Mouse (Mus musculus) induced T-regulatory cell, adult 2 months (primary cell): ENCODE data around the gene Idh3g.
A peak's percentile ranks its signal among the peaks of the same experiment; 100 is the strongest.

ENCODE experiments used
- DNase-seq: peaks from one replicate; pipeline ENCODE4 v3.0.0-alpha.2; 2012; ENCODE audit warnings: low read depth

Gene Idh3g

GRCm38 (mm10) chrX:73786364-73787224, at the start of gene Idh3g, which contains the start of gene Ssr4:
TSS of gene Idh3g (minus strand) at chrX:73786897.
TSS of gene Ssr4 (plus strand) at chrX:73787028.
- peak; percentile 97 for DNase-seq

- no peak for DNase-seq
Measured at GRCm38 (mm10) chrX:73835731-73836130, 49.0 kb upstream of the Idh3g start.

DNA sequence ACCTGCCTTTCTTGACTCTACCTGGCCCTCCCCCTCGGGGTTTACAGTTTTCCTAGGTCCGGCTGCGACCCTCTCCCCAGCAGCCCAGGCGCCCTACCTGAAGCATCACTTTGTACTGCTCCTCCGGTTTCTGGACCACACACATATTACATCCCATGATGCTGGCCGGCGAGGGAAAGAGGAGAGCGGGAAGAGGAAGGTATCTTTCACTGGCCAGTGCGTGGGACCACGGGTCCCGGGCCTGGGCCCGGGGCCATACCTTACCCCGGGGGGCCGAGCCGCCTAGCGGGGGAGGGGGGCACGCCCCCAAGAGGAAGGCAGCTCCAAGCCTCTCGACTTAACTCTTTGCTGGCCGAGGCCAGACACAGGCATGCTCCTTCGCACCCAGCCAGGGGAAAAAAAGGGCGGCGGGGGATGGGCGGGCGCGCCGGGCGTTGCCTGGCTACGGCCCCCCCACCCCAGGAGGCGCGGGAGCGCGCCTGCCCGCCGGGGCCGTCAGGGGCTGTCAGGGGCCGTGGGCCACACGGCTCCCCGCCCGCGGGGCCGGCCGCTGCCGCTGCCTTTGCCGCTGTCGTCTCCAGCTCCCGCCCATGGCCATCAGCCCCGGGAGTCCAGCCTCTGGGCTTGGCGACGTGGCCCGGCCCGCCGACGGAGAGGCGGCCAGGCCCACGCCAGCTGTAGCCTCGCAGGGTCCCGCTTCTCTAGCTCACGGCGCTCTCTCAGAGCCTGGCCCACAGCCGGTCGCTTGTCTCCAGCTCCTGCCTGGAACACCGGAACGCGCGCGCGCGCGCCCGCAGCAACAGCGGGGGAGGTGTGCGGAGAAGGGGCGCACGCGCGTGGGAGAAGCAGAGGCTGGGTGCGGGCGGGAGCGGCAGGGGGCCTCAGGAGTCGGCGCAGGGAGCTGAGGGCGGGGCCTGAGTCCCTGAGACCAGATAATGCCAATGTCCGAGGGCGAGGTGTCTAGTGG, 37.8 kb upstream of the Idh3g start, which contains the start of gene Pdzd4:
TSS of gene Pdzd4 (minus strand) at position 785 of the 967 bp plus-strand sequence.
- peak; percentile 31 for DNase-seq

GRCm38 (mm10) chrX:73823747-73824146, 37.0 kb upstream of the Idh3g start:
- DNase-seq, result no peak

DNA sequence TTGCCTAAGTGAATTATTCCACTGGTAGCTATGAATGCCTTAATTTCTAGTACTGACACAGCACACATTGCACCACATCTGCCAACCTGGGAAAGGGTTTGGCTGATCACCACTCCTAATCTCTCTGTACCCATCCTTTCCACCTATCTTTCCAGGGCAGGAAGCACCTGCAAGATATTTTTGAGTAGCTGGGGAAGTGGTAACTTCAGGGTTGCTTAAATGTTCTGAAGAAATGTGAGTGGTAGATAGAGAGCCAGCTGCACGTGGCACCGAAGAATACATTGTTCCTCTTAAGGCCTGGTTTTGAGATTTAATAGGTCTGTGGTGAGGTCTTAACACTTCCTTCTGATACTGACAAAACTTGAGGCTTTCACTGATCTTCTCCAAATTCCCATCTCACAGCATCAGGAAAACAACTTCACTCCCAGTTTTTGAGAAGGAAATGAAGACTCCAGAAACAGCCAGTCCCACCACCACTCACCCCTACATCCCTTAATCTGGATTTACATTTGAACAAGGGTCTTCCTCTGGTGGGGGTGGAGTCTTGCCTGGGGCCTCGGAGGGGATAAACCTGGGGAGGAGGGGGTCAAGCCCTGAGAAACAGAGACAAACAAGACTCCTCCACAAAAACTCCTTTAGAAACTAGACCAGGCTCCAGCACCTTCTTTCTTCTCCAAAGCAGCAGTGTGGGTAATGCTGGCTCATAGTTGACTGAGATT, 30.1 kb upstream of the Idh3g start:
- no peak for DNase-seq

GRCm38 (mm10) chrX:73815072-73815471, 28.4 kb upstream of the Idh3g start:
- DNase-seq, result no peak

DNA sequence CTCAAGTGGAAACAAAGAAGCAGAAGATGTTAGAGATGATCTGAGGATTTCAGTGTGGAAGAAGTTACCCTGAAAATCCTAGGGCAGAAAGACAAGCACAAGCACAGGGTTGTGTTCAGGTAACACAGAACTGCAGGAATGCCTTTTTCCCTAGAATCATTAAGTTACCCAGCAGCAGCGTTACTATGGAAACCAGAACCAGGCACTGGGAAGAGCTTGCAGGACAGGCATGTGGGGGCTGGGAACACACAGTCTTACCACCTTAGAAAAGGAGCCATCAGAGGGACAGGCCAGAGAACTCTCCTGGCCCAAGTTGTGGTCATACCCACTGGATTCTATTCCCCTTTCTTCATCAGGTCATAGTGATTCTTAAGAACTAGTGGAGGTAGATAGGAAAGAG, 19.1 kb upstream of the Idh3g start:
- no peak for DNase-seq

DNA sequence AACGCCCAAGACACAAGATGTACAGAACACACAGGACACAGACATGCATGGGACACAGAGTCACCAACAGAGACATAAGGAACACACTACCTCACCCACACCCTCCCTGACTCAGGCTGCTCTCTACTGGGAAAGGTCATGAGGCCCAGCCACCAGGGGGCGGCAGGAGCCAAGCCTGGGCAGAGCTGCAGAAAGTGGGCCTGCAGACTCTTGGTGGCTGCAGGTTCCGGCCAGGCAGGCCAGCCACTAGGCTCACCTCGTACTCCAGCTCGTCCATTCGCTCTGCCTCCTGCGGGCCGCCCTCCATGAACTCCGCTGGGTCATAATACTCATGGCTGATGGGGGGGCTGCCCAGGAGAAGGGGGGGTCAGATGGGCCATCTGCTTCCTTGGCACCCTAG, 11.8 kb upstream of the Idh3g start:
- peak; percentile 76 for DNase-seq

DNA sequence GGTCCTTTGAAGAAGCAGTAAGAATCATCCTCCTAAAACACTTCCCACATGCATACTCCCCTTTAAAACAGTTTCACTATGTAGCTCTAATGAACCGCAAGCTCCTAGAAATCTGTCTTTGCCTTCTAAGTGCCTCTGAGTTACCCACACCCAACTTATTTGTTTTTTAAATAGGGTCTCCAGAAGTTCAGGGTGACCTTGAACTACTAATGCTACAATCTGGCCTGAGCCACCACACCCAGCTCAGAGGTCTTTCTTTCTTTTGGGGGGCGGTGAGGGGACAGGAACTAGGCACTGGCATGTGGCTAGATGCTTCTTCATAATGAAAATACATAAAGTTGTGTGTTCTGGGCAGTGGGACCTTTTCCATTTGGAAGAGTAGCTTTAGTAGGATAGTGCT, 10.8 kb upstream of the Idh3g start:
- DNase-seq, result no peak

DNA sequence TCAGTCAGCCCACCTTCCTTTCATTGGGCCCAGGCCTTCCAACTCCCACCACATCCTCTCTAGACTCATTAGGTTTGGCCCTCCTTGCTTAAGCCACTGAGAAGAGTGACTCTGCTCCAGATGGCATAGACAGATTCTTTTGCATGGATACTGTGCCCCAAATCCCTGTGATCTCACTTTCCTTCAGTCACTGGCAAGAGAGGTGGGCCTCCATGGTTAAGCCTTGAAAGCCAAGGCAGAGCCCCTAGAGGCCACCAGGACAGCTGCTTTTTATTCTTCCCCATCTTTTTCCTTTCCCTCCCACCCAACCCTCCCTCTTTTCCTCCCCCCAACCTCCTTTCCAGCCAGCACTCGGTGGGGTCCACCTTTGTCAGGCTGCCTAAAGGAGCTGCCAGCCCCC, 6.8 kb upstream of the Idh3g start:
- no peak for DNase-seq

DNA sequence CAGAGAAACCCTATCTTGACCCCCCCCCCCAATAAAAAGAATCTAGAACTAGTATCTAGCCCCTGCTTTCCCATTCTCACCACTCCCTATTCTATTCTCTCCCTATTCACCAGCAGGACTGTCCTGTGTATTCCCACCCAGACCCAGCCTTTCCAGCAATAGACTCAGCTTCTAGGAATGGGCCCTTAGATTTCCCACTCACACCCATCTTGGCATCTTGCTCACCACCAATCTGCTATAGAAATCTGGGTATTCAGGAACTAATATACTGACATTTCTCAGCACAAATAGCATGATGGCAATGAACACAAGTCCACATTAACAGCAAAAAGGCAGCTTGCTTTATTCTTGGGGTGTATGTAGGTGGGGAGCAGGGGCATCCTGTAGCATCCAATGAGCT, 6.3 kb upstream of the Idh3g start:
- no peak for DNase-seq

DNA sequence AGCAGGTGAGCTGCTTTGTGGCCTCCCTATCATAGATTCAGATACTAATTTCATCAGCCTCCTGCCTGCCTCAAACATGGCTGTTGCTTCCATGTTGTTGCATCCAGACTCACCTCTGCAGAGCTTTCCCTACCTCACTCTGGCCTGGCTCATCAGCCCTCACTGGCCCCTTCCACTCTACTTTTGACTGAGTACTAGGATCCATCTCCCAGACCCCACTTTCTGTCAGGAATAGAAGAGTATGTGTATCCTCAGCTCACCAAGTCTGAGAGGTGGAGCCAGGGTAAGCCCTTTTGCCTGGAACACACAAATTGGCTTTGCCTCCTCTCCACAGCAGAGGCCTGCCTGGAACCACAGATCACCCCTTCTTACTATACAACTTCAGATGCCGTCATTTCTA, 1.8 kb upstream of the Idh3g start:
- DNase-seq, result no peak

- no peak for DNase-seq
Measured at GRCm38 (mm10) chrX:73787225-73787558, 495 bp upstream of the Idh3g start.

DNA sequence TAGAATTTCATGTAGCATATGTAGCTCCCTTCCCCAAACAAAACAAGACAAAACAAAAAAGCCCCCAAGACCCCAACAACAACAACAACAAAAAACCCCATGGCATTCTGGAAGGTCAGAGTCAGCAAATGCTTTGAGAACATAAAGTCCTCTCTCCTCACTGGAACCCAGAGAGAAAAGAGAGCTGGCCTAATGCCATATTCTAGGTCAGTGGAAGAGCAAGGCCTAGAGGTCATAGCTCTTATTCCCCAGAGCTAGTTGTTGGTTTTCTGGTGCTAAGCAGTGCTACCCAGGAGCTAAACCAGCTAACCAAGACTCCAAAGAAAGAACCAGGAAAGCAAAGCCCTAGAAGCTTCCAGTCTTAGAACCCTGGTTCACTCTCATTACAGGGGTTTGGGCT, 1.0 kb downstream of the Idh3g start:
- no peak for DNase-seq

- no peak for DNase-seq
Measured at GRCm38 (mm10) chrX:73782227-73782626, 4.5 kb downstream of the Idh3g start.

DNA sequence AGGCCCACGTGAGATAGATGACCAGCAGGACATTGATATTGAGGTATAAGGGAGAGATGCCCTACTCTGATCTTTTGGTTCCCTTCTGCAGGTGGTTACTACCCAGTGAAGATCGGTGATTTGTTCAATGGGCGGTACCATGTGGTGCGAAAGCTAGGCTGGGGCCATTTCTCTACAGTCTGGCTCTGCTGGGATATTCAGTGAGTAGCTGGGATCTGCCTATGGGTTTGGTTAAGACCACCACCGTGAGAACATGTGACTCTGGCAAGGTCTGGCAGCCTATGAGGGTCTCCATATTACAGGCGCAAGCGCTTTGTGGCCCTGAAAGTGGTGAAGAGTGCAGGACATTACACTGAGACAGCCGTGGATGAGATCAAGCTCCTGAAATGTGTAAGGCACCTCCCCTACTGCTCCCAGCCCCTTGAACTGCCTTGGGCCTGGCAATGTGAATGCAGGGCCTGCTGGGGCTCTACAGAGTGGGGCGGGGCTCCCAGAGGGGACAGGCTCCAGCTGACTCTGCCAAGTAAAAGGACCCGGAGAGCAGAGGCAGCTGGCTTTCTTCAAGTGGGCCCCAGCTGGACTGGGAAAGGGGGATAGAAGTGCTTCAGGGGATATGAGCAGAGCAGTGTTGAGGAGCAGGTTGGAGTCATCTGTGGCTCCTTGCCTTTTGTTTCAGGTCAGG, 11.8 kb downstream of the Idh3g start:
- DNase-seq, result no peak

GRCm38 (mm10) chrX:73774168-73774760, 12.4 kb downstream of the Idh3g start, which contains the start of gene Srpk3:
TSS of gene Srpk3 (plus strand) at chrX:73774405.
- DNase-seq, result no peak

GRCm38 (mm10) chrX:73767267-73767666, 19.4 kb downstream of the Idh3g start:
- DNase-seq, result peak; percentile 24

GRCm38 (mm10) chrX:73765311-73765710, 21.4 kb downstream of the Idh3g start:
- no peak for DNase-seq

DNA sequence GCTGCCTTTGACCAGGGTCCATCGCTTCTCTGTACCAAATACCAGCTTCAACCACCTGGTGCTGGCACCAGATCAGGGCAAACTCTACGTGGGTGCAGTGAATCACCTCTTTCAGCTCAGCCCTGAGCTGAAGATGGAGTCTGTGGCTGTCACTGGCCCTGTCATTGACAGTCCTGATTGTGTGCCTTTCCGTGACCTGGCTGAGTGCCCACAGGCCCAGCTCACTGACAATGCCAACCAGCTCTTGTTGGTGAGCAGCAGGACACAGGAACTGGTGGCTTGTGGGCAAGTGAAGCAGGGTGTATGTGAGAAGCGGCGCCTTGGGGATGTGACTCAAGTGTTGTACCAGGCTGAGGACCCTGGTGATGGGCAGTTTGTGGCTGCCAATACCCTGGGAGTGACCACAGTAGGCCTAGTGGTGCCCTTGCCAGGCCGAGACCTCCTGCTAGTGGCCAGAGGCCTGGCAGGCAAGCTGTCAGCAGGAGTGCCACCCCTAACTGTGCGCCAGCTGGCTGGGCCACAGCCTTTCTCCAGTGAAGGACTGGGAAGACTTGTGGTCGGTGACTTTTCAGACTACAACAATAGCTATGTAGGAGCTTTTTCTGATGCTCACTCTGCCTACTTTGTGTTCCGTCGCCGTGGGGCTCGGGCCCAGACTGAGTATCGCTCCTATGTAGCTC, 27.9 kb downstream of the Idh3g start:
- DNase-seq, result no peak
